Mouse (Mus musculus): ENCODE results near the gene Rpf2. TPM values are rescaled to one million over a fixed set of nuclear protein-coding genes. Genes with fewer than 3 reads are reported as not detected.

Rpf2 gene
- polyA plus RNA-seq, 1 experiment from 2014 or later = 77.9 TPM

Other genes with a start within 250 kb of the Rpf2 start
- gene Mfsd4b1, start 221.8 kb downstream of the Rpf2 start, polyA plus RNA-seq (2014; fragmentation: Nextera tagmentation; extraction: Ambion mirVana) = 0.13 and 0.14 TPM in 2 replicates
- gene Slc16a10, start 104.8 kb downstream of the Rpf2 start, polyA plus RNA-seq (2014; fragmentation: Nextera tagmentation; extraction: Ambion mirVana) = 26.2 and 26.6 TPM in 2 replicates
- 106 and 110 TPM in 2 replicates for gene Gtf3c6, start 11.1 kb upstream of the Rpf2 start, polyA plus RNA-seq (2014; fragmentation: Nextera tagmentation; extraction: Ambion mirVana)
- 77.6 and 90.5 TPM in 2 replicates for gene Amd1, start 55.1 kb upstream of the Rpf2 start, polyA plus RNA-seq (2014; fragmentation: Nextera tagmentation; extraction: Ambion mirVana)
- gene Cdk19, start 92.5 kb upstream of the Rpf2 start, polyA plus RNA-seq (2014; fragmentation: Nextera tagmentation; extraction: Ambion mirVana) = 8.7 and 9.0 TPM in 2 replicates

Data from intestine, embryonic 14.5 days (tissue).